Mouse (Mus musculus) retina, embryonic 14.5 days (tissue): ENCODE data around the gene Shroom2.
A peak's percentile ranks its signal among the peaks of the same experiment; 100 is the strongest.
"Not testable (repeated sequence)": the region's sequence is repeated elsewhere in the genome, so short reads cannot be mapped to it uniquely, and the experiment has no call there.

ENCODE experiments used
- DNase-seq: peaks from one replicate; pipeline ENCODE4 v3.0.0-alpha.2; 2015; ENCODE audit warnings: low spot score

Gene Shroom2

GRCm38 (mm10) chrX:152768891-152769599 lies at the start of gene Shroom2:
Gene Shroom2 (minus strand): TSS chrX:152769465.
- DNase-seq, result peak; percentile 12

- peak; percentile 47 for DNase-seq
Measured at GRCm38 (mm10) chrX:152818996-152819395, 49.7 kb upstream of the Shroom2 start.

GRCm38 (mm10) chrX:152813339-152813738 lies 44.1 kb upstream of the Shroom2 start:
- DNase-seq, result no peak

DNA sequence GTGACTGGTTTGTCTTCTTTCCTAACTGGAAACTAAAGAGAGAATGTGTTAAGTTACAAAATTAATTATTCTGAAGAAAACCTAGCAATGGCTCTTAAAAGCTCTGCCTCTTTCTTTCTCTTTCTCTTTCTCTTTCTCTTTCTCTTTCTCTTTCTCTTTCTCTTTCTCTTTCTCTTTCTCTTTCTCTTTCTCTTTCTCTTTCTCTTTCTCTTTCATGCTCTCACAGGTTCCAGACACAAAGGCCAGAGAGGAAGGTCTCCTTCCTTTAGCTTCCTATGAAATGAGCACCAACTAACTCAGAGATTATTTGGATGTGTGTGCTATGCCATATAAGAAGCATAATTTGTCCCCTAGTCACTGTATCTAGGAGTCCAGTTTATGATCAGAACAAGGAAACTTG lies 36.1 kb upstream of the Shroom2 start:
- no peak for DNase-seq

- DNase-seq, result no peak
Measured at GRCm38 (mm10) chrX:152788611-152789010, 19.3 kb upstream of the Shroom2 start.

DNA sequence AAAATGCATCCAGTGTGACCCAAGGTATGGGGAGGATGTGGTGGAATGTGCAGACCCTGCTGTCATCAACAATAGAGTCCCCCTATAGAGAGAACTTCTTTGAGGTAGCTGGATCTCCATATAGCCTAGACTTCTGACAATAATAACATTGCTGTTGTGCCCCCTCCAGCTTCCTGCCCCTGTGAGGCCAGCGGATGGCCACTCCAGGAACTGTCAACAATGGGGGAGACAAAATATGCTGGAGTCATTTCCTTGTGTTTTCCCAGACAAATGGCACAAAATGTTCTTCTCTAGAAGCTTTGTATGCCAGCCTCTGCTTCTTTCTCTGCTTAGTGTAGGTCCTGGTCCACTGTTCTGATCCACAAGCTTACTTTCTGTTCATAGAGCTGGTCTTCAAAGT lies 18.9 kb upstream of the Shroom2 start:
- no peak for DNase-seq

DNA sequence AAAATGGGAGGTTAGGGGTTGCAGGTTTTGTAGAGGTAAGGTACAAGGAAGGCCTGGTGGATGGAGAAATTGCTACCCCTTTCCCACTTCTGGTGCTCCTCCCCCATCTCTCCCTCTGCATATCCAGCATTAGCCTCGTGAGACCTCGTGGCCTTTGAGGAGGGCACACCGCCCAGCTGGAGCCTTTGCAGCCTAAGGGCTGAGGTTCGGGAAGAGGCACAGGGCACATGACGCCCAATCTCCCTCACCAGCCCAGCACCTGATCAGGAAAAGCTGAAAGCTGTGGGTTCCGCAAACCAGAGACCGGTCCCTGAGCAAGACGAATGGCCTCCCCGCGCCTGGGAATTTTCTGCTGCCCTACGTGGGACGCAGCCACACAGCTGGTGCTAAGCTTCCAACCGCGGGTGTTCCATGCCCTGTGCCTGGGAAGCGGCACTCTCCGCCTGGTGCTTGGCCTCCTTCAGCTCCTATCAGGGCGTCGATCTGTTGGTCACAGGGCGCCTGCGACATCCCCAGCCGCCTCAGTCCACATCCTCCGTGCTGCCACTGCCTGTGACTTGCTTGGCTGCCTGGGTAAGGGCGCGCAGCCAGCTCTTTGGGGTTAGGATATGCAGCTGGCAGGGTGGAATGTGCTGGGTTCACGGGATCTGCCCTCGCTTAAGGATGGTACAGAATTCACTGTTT lies 12.6 kb upstream of the Shroom2 start, which contains the start of gene Gpr143:
Gene Gpr143, plus strand, starts transcription at position 202 of the 684 bp plus-strand sequence.
- peak; percentile 17 for DNase-seq

DNA sequence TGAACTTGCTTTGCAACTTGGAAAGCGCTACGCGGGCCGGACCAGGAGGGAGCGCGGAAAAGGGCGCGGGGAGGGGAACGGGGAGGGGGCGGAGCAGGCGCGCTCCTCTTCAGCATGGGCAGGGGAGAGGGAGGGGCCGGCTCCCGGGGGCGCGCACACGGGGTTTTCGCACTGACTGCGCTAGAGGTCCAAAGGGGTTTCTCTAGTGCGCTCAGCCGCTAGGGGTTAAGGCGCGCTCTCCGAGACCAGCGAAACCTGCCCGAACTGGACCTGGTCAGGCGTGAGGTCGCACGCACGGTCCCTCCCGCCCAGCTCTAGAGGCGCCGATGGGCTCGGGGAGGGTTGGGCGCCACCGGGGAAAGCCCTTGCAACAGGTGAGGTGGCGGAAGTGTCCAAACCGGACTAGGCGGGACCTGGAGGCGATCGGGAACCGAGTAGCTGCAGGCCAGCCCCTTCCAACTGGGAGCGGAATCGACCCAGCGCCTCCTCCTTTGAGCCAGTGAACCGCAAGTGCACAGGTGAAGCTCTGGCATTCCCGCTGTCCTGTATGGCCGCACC lies 414 bp upstream of the Shroom2 start:
- peak; percentile 75 for DNase-seq

DNA sequence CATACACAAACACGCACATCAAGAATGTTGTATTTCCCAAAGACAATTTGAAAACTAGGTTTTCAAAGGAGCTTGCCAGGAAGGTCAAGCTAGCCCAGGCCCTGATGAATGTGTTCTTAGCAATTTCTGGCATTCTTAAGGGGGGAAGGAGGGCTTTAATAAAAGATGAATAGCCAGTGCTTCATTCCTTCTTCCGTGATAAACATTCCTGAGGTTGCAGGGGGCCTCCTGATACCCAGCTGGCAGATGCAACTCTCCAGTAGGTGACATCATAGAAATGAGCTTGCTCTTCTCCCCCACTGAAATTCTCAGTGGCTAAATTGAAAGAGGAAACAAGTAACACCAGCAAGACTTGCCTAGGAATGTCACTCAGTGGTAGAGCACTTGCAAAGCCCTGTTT lies 5.1 kb downstream of the Shroom2 start:
- DNase-seq, result no peak

GRCm38 (mm10) chrX:152762855-152763254 lies 6.4 kb downstream of the Shroom2 start:
- no peak for DNase-seq

DNA sequence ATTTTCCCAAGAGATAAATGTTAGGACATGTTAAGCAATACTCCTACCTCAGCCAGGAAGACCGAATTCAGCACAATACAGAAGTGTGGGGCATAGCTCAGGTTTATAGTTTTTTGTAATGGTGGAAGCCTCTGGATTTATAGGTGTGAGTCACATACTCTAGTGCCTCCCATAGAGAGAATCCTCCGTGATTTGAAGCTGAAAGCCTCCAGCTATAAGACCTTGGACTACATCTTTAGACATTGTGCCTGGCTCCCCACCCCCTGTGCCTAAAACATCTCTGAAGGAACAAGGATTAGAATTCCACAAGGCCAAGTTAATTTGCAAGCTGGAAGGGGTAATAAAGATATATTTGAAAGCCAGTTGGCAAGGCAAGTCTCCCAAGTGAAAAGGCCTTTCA lies 6.8 kb downstream of the Shroom2 start:
- no peak for DNase-seq

GRCm38 (mm10) chrX:152756293-152756692 lies 13.0 kb downstream of the Shroom2 start:
- DNase-seq, result no peak

GRCm38 (mm10) chrX:152755819-152756218 lies 13.4 kb downstream of the Shroom2 start:
- no peak for DNase-seq

DNA sequence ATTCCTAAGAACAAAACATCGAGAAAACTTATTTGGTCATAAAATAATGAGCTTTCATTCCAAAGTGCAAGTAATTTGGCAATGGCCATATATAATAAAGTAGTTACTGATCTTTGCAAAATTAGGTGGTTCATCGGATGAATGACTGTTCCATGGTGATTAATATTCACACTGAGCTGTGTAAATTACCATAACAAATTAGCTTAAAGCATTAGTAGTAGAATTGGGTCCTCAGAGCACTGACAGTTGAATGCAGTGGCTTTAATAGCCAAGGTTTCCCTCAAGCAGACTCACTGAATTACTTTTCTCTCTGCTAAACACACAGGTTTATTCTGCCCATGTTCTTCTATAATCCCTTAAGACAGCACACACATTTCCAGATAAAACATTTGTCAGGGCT lies 23.3 kb downstream of the Shroom2 start:
- DNase-seq, result no peak

DNA sequence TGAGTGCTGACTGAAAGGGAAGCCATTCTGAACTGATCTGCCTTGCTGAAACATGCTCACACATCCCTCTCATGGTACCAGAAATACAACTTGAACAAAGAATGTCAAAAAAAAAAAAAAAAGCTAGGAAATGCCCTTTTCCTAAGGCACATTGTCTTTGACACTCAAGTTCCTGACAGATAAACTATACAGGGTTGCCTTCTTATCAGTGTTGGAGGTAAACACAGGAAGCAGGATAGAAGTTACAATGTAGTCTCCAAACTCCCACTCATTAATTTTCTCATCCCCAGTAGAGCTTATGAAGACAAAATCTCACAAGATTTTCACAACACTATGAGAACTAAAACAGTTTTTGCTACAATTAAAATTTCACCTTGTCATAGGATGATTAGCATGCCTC lies 25.6 kb downstream of the Shroom2 start:
- no peak for DNase-seq

DNA sequence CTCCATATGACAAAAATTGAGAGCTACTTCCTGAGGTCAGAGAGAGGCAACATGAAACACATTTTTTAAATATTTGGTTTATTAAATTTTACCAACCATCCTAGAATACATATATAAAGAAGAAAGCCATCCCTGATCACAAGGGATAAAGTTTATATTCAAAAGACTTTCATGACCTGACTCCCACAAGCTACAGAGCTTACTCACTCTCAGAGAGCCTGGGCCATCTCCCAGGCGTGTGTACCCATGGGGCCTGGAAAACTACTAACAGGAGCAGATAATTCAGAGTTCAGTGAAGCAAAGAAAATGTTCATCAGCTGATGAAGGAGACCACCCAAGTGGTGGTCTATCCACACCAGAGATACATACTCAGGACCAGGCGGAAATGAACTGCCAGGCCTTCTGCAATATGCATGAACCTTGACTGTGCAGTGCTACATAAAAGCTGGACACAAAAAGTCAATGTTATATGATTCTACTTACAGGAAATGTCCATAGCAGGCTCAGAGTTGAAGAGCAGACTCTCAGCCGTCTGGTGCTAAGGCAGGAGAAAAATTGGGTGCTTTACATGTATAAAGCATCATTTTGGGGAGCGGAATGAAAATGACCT lies 30.4 kb downstream of the Shroom2 start:
- DNase-seq, result peak; percentile 72

- no peak for DNase-seq
Measured at GRCm38 (mm10) chrX:152738191-152738590, 31.1 kb downstream of the Shroom2 start.

DNA sequence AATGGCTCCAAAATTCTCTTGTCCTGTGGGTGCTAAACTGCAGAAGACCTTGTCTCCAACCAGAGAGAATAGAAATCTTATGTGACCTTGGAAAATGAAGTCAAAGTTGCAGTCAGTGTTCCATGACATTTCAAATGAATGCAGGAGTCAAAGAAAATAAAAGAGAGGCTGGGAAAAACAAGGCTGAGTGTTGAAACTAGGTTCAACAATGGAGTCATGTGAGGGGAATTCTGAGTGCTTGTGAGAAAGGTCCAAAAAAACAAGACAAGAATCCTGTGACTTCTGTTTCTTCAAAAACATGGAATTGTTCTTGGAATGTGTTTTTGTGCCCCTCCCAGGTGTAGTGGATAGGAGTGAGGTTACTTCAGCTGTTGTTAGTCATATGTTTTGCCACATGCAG lies 34.0 kb downstream of the Shroom2 start:
- DNase-seq, result no peak

DNA sequence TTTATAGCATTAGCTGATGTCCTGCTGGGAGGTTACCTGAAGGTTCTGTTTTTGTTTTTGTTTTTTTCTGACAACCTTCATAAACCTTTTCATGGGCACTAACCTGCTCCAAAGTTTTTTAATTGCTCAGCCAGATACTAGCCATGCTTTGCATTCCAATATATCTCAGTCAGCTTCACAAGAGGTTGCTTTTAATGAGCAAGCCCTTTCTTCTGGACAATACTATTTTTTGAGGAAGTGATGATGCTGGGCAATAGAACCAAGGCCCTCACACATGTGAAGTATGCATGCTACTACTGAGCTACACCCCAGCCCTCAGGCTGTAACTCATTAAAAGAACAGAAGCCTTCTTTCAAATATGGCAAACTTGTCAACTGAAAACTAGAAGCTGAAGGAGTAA lies 52.6 kb downstream of the Shroom2 start:
- DNase-seq, result no peak

DNA sequence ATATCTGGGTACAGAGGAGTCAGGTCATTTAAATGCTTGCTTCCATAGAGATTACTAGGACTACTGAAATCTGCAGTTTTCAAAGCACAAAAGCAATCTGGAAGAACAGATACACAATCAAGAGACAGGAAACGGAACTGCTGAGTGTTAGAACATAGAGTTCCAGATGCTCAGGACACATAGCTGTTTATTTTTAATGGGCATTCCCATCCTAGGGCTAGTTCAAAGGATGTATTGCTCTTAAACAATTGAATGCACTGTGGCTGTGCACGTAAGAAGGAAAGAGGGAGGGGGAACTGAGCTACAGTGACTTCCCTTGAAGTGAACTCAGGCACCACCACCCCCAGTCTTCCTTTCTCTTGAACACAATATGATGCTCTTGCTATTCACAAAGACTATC lies 58.5 kb downstream of the Shroom2 start:
- not testable (repeated sequence) for DNase-seq

DNA sequence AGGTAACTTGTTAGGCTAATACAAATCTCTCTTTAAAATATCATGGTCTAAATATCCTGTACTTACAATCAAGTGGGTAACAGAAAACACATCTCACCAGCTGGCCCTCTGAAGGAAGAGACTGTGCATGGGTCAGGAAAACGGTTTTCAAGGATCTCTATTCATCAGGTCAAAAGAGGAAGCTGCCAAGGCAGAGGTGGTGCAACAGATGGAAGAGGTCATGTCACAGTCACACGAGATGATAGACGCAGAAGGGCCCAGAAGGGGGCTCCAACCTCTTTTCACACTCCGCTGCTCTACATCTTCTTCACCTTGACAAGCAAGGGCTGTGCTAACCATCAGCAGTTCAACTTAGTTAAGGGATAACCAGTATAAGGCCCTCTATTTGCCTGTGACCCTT lies 60.9 kb downstream of the Shroom2 start:
- DNase-seq, result no peak

- DNase-seq, result peak; percentile 67
Measured at GRCm38 (mm10) chrX:152705397-152705796, 63.9 kb downstream of the Shroom2 start.

DNA sequence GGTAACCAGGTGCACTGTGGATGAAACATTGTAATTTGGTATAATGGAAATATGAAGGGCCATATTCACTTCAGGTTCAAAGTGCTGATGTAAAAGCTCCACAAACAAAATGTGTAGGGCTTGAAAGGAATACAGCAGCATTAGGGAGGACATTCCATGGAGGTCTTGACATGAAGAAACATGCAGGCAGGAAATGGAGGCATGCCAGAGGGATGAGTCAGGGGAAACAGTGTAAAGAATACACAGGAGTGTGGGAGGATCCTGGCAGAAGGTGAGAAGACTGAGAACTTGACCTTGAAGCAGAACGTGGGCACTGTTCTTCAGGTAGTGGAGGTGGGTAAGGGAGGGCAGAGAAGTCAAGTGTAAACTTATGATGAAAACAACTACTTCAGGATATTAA lies 65.6 kb downstream of the Shroom2 start:
- DNase-seq, result no peak
